Mouse (Mus musculus): ENCODE measurements around the gene Trmt2b. TPM values are rescaled to one million over a fixed set of nuclear protein-coding genes. Genes with fewer than 3 reads are reported as not detected.
"Not testable (repeated sequence)": the region's sequence is repeated elsewhere in the genome, so short reads cannot be mapped to it uniquely, and the experiment has no call there.

Gene Trmt2b
- polyA plus RNA-seq, 1 experiment from 2014 or later = 8.9 TPM

DNA sequence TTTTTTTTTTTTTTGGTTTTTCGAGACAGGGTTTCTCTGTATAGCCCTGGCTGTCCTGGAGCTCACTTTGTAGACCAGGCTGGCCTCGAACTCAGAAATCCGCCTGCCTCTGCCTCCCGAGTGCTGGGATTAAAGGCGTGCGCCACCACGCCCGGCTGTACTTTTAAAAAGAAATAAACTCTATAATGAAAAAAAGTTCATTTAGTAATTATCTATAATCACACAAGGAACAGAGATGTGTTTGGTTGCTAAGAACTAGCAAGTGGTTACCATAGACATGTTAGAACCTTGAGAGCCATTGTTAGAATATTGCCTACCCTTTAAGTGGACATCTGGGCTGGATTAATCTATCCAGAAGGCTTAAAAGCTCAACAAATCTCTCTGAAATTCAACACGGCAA lies 89.6 kb downstream of the Trmt2b start, which contains the start of gene Arl13a:
Gene Arl13a, plus strand, starts transcription at position 301 of the 400 bp plus-strand sequence.
- H3K4me3 ChIP-seq (ENCODE audit: low read depth, low read length); H3K36me3 ChIP-seq (ENCODE audit: control insufficient read depth, insufficient read depth); H3K27ac ChIP-seq (ENCODE audit: low read length); H3K9ac ChIP-seq (ENCODE audit: low read depth, low read length); H3K4me2 ChIP-seq (ENCODE audit: low read depth, low read length); H3K27me3 ChIP-seq (ENCODE audit: control insufficient read depth, insufficient read depth, low read depth, low read length); ATAC-seq (ENCODE audit: low read depth); H3K4me1 ChIP-seq (ENCODE audit: control insufficient read depth, low read depth, low read length); H3K9me3 ChIP-seq (replicated peaks; ENCODE audit: control insufficient read depth, low read length): not testable (repeated sequence)
- WGBS (ENCODE audit: insufficient replicate concordance) = 71% methylated on average over 8 of the region's 9 CpGs

DNA sequence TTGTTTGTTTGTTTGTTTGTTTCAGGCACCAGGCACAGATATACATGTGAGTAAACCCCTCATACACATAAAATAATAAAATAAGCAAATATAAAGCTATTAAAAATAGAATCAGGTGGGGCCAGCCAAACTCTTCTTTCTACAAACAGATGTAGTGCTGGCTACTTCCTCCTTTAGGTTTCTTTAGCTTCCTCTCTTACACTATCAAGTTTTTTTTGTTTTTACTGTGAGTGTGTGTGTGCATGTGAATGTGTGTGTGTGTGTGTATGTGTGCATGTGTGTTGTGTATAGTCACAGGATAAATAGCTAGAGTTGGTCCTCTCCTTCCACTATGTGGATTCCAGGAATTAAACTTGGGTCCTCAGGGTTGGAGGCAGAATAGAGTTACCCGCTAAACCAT lies 102.1 kb downstream of the Trmt2b start:
- 56% methylated on average over 1 of the region's 1 CpGs for WGBS (ENCODE audit: insufficient replicate concordance)
- Histone ChIP-seq H3K27ac (ENCODE audit: low read length) (no peak overlapping the region), H3K27me3 (ENCODE audit: control insufficient read depth, insufficient read depth, low read depth, low read length) (no peaks in the 10 kb centered on the region), H3K9me3 (replicated peaks; ENCODE audit: control insufficient read depth, low read length) (no peaks in the 10 kb centered on the region), H3K36me3 (ENCODE audit: control insufficient read depth, insufficient read depth) (no peaks in the 10 kb centered on the region), H3K4me3 (ENCODE audit: low read depth, low read length) (no peak overlapping the region), H3K9ac (ENCODE audit: low read depth, low read length) (no peak overlapping the region), H3K4me1 (ENCODE audit: control insufficient read depth, low read depth, low read length) (no peaks in the 10 kb centered on the region), H3K4me2 (ENCODE audit: low read depth, low read length) (no peak overlapping the region)
- no peak for ATAC-seq (ENCODE audit: low read depth)

Other genes with a start within 250 kb of the Trmt2b start
- 17.3 and 18.1 TPM in 2 replicates for gene Cstf2, start 217.8 kb downstream of the Trmt2b start, polyA plus RNA-seq (2015; fragmentation: Nextera tagmentation; extraction: Ambion mirVana)
- gene Xkrx, start 114.9 kb downstream of the Trmt2b start, polyA plus RNA-seq (2015; fragmentation: Nextera tagmentation; extraction: Ambion mirVana) = not detected in 2 replicates
- gene Arl13a, start 89.5 kb downstream of the Trmt2b start, polyA plus RNA-seq (2015; fragmentation: Nextera tagmentation; extraction: Ambion mirVana) = not detected in 2 replicates
- gene Nox1, start 55.0 kb downstream of the Trmt2b start, polyA plus RNA-seq (2015; fragmentation: Nextera tagmentation; extraction: Ambion mirVana) = not detected in 2 replicates
- gene Tmem35a, start 18.2 kb upstream of the Trmt2b start, polyA plus RNA-seq (2015; fragmentation: Nextera tagmentation; extraction: Ambion mirVana) = 0.57 and 0.71 TPM in 2 replicates
- gene Cenpi, start 31.1 kb upstream of the Trmt2b start, polyA plus RNA-seq (2015; fragmentation: Nextera tagmentation; extraction: Ambion mirVana) = 17.1 and 18.7 TPM in 2 replicates
- gene Drp2, start 127.6 kb upstream of the Trmt2b start, polyA plus RNA-seq (2015; fragmentation: Nextera tagmentation; extraction: Ambion mirVana) = 0.09 and 0.12 TPM in 2 replicates
- not detected in 2 replicates for gene Taf7l, start 199.5 kb upstream of the Trmt2b start, polyA plus RNA-seq (2015; fragmentation: Nextera tagmentation; extraction: Ambion mirVana)